In the genomic region with DNA sequence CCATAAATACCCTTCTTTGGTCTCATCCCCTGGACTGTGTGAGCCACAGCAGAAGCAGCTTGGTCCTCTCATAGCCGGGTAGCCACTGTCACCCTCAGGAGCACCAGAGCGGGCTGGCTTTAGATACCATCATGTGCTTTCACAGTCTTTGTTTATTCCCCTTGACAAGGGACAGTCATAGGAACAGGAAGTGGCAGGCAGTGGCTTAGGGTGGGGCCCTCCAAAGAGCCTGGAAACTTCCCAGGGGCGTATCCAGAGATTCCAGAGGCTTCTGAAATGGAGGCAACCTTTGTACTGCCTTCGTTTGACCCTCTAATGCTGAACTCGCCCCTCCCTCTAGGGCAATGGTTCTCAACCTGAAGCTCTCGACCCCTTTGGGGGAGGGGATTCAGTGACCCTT, we compare ENCODE assay signal across 10 mouse cellular contexts.
DNase-seq lines count a peak whose midpoint lies in the region; TF ChIP-seq lines count a peak whose summit lies in the region.
"Had no signal": no experiment of that assay in that cellular context is flagged by ENCODE, and none has a peak within 500 bp of the region (broad histone marks: within the 10 kb centered on the region; RNA-seq: fewer than 3 reads in every experiment).

No protein-coding gene starts in this region.

- intact Hi-C loops in left cerebral cortex, adult 2 months (cut with DNase I) = loop anchor here (5.0 kb wide), 2 partner anchors 79 to 99 kb away; no protein-coding TSS in a partner anchor

- H3ac ChIP-seq in myocyte (ENCODE audit: control insufficient read depth, insufficient read length) = no peak overlapping the region

- H3K4me3 ChIP-seq in left cerebral cortex, adult 2 months = no peak overlapping the region
- no peak overlapping the region for H3K4me3 ChIP-seq in cortical plate, adult 2 months (ENCODE audit: insufficient read depth, low read length)
- H3K4me3 ChIP-seq in myocyte = no peak overlapping the region

- peak overlapping the region; percentile 71 for H3K4me2 ChIP-seq in myocyte (ENCODE audit: low read depth)

- no peak for TF ChIP-seq POLR2A in cortical plate, adult 2 months (IDR thresholded peaks at IDR 0.05; ENCODE audit: extremely low read depth, insufficient read depth, low read length)
- TF ChIP-seq POLR2A in myocyte (IDR thresholded peaks at IDR 0.05; ENCODE audit: insufficient read length, low read depth) = no peak

- H3K27me3 ChIP-seq in myocyte (ENCODE audit: control insufficient read depth, insufficient read depth, insufficient read length) = no peaks in the 10 kb centered on the region
- H3K27me3 ChIP-seq: Patski had no signal

- no peak for TF ChIP-seq CTCF in left cerebral cortex, adult 2 months (IDR thresholded peaks at IDR 0.05)
- TF ChIP-seq CTCF in cortical plate, adult 2 months (IDR thresholded peaks at IDR 0.05; ENCODE audit: extremely low read depth, insufficient read depth, low read length) = no peak

- peaks cover 28% of the 10 kb centered on the region for H3K36me3 ChIP-seq in myocyte (ENCODE audit: control insufficient read depth, insufficient read depth)

- peaks cover 34% of the 10 kb centered on the region for H3K4me1 ChIP-seq in cortical plate, adult 2 months (ENCODE audit: control insufficient read depth, insufficient read depth, low read length)

- no peak for DNase-seq in left cerebral cortex, adult 2 months (ENCODE audit: extremely low spot score in 1 of 2, low spot score in 2 of 2)
- no peak for DNase-seq in left cerebral cortex, adult 9 months (ENCODE audit: low spot score in 2 of 2)
- DNase-seq in kidney, adult 9 months = peak; percentile 61
- DNase-seq in cerebellum, adult 11 months = no peak
- no peak for DNase-seq in layer of hippocampus, adult 18-20 months (ENCODE audit: low spot score in 2 of 2)
- no peak for DNase-seq in right cerebral cortex, adult 2 months (ENCODE audit: low spot score in 2 of 2)
- DNase-seq: thymus, adult 18-20 months had no signal

- peaks cover 65% of the 10 kb centered on the region for H3K79me2 ChIP-seq in myocyte (ENCODE audit: control insufficient read depth, insufficient read depth)

- peak overlapping the region; percentile 45 for H3K27ac ChIP-seq in left cerebral cortex, adult 2 months
- peak overlapping the region; percentile 3; the same call in 1 of the 2 replicates for H3K27ac ChIP-seq in cortical plate, adult 2 months (ENCODE audit: insufficient read depth, low read length)

TF ChIP-seq in myocyte, 11 proteins besides CTCF, POLR2A, EP300 and RAD21:
- no peak for TF ChIP-seq USF1 (IDR thresholded peaks at IDR 0.05; ENCODE audit: low read depth)
- no peak for TF ChIP-seq POLR2AphosphoS2 (IDR thresholded peaks at IDR 0.05; ENCODE audit: insufficient read length, low read depth)
- TF ChIP-seq SRF (IDR thresholded peaks at IDR 0.05; ENCODE audit: control insufficient read depth, insufficient read length, low read depth) = no peak
- no peak for TF ChIP-seq REST (IDR thresholded peaks at IDR 0.05; ENCODE audit: insufficient read depth, insufficient read length)
- TF ChIP-seq CEBPB (IDR thresholded peaks at IDR 0.05; ENCODE audit: insufficient read depth, poor library complexity, severe bottlenecking) = no peak
- TF ChIP-seq E2F4 (IDR thresholded peaks at IDR 0.05; ENCODE audit: insufficient read depth) = no peak
- TF ChIP-seq MYOD1 (IDR thresholded peaks at IDR 0.05; ENCODE audit: control insufficient read depth in 1 of 3, insufficient read length in 2 of 3, low read depth in 2 of 3) = no peak
- no peak for TF ChIP-seq MYOG (IDR thresholded peaks at IDR 0.05; ENCODE audit: control insufficient read depth in 1 of 3, insufficient read depth in 1 of 3, insufficient read length in 2 of 3, low read depth in 2 of 3)
- TF ChIP-seq TCF3 (IDR thresholded peaks at IDR 0.05; ENCODE audit: insufficient read length, low read depth) = no peak
- TF ChIP-seq TCF12 (IDR thresholded peaks at IDR 0.05; ENCODE audit: insufficient read depth, poor library complexity, severe bottlenecking) = no peak
- TF ChIP-seq MAX (IDR thresholded peaks at IDR 0.05; ENCODE audit: low read depth) = no peak
